In genomic region chr14:45021551-45021950, GRCm38 (mm10) we compare ENCODE assay signal across 11 mouse cellular contexts.
"Had no signal": no experiment of that assay in that cellular context is flagged by ENCODE, and none has a peak within 500 bp of the region (broad histone marks: within the 10 kb centered on the region; RNA-seq: fewer than 3 reads in every experiment).

No protein-coding gene starts in this region.

- DNase-seq: retina, postnatal 1 day; right cerebral cortex, adult 18-20 months; right cerebral cortex, postnatal 25 days; right cerebral cortex, postnatal 4 days; spleen, adult 18-20 months; thymus, adult 18-20 months; thymus, adult 2 months; thymus, postnatal 14 days; thymus, postnatal 25 days; thymus, postnatal 36 days; thymus, postnatal 4 days had no signal
